Mouse (Mus musculus) cerebellum, adult 2 months (tissue): ENCODE data around the gene Efr3b.

ENCODE experiments used
- CTCF ChIP-seq: fragments of 200-500 bp; IDR thresholded peaks from 2 replicates; pipeline ENCODE4 v1.5.1; 2011; ENCODE audit warnings: low read depth, mild to moderate bottlenecking, control low read depth, low read length, moderate library complexity, borderline replicate concordance; ENCODE audit not compliant: insufficient read depth
- POLR2A ChIP-seq: fragments of 200-500 bp; IDR thresholded peaks from 2 replicates; pipeline ENCODE4 v1.6.1; 2011; ENCODE audit warnings: low read length, control low read depth, borderline replicate concordance; ENCODE audit not compliant: insufficient read depth

DNA sequence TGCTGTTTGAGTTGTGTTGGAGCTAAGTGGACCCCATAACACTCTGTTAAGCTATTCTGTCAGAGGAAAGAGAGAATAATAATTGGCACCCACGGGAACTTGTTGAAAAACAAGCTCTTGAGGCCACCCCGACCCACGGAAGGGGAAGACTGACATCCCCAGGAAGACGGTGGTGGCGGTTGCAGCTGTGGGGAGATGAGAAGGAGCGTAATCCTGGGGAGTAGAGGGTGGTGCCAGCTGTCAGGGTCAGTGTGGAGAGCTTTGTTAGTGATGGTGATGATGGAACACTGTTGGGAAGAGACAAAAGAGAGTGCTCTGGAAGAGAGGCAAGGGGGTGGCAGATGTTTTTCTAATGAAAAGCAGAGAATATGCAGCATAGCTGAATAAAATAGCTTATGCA lies 9.3 kb upstream of the Efr3b start:
- TF ChIP-seq CTCF: no peak
- no peak for TF ChIP-seq POLR2A
